Comparison of ENCODE assay signal across 9 mouse cellular contexts in the genomic region with DNA sequence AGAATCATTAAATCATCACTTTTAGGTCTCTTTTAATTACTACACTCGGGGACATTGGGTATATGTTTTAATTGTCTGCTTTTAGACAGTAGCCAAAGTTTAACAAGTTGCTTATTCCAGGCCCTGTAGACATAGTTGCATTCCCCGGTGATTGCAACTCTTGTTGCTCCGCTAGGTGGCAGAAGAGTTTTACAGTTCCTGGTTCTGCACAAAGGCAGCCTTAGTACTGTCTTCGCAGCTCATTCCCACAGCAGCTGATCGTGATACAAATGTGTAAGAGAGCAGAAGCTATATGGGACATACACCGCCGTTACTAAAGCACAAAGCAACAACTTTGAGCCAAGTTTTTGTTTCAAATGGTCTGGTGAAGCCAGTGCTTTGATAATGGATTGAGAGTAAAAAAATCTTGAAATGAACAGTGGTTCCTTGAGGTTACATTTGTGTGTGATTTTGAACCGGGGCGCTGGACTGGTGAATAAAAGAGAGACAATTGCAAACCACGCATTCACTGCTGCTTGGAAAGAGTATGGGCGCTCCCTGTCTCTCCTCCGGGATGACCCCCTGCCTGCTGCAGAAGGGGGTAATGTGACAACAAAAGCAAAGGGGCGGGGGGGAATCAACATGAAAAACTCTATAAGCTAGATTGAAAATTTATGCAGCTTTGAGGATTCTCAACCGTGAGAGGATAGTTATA.
A peak's percentile ranks its signal among the peaks of the same experiment; 100 is the strongest.
DNase-seq lines count a peak whose midpoint lies in the region; TF ChIP-seq lines count a peak whose summit lies in the region.
"Had no signal": no experiment of that assay in that cellular context is flagged by ENCODE, and none has a peak within 500 bp of the region (broad histone marks: within the 10 kb centered on the region; RNA-seq: fewer than 3 reads in every experiment).

No protein-coding gene starts in this region.

- no peaks in the 10 kb centered on the region for H3K36me3 ChIP-seq in heart, adult 2 months (ENCODE audit: control insufficient read depth, insufficient read depth, low read length)

- 28% methylated on average over 14 of the region's 14 CpGs for WGBS in heart, adult 2 months

- H3K79me2 ChIP-seq in heart, adult 2 months (replicated peaks; ENCODE audit: control insufficient read depth, insufficient read depth, low read length): no peaks in the 10 kb centered on the region

- H3K4me3 ChIP-seq in heart, adult 2 months: no peak overlapping the region

- no peak for TF ChIP-seq POLR2A in heart, adult 2 months (IDR thresholded peaks at IDR 0.05; ENCODE audit: insufficient read depth, low read depth, low read length)

- no peak overlapping the region for H3K9ac ChIP-seq in heart, adult 2 months (ENCODE audit: low read depth, low read length)

- no peak overlapping the region for H3K27ac ChIP-seq in heart, adult 2 months
- H3K27ac ChIP-seq: macrophage had no signal

- TF ChIP-seq EP300 in heart, adult 2 months (IDR thresholded peaks at IDR 0.05; ENCODE audit: insufficient read depth, low read depth, low read length): no peak

- no peaks in the 10 kb centered on the region for H3K4me1 ChIP-seq in heart, adult 2 months (ENCODE audit: control insufficient read depth, insufficient read depth, low read length)

- peak; percentile 73 for TF ChIP-seq CTCF in heart, adult 2 months (IDR thresholded peaks at IDR 0.05)

- no peaks in the 10 kb centered on the region for H3K27me3 ChIP-seq in heart, adult 2 months (ENCODE audit: control insufficient read depth, insufficient read depth, low read length)

- peak; percentile 5 to 32 for DNase-seq in heart, adult 2 months
- DNase-seq in heart, adult 11 months: no peak
- DNase-seq in embryo, embryonic 11 days: peak; percentile 87
- peak; percentile 16 to 40 for DNase-seq in gastrocnemius, postnatal 36 days
- peak; percentile 71 for DNase-seq in kidney, adult 9 months
- peak; percentile 84 for DNase-seq in left cerebral cortex, postnatal 4 days
- DNase-seq in neural tube, embryonic 10.5 days (ENCODE audit: extremely low spot score, low spot score): peak; percentile 70
- peak; percentile 21 for DNase-seq in urinary bladder, adult 2 months (ENCODE audit: low spot score)

- intact Hi-C loops in heart, adult 2 months (cut with DNase I): no loop called here
- intact Hi-C loops in gastrocnemius, postnatal 36 days (cut with DNase I): no loop called here
- intact Hi-C loops in left cerebral cortex, postnatal 4 days (cut with DNase I): no loop called here
